ENCODE assay signal across 21 mouse cellular contexts in genomic region chr5:139208183-139208582, GRCm38 (mm10). TPM values are rescaled to one million over a fixed set of nuclear protein-coding genes. Genes with fewer than 3 reads are reported as not detected.
"Had no signal": no experiment of that assay in that cellular context is flagged by ENCODE, and none has a peak within 500 bp of the region (broad histone marks: within the 10 kb centered on the region; RNA-seq: fewer than 3 reads in every experiment).

No protein-coding gene starts in this region.

- H3K4me3 ChIP-seq: embryonic facial prominence, embryonic 10.5 days; embryonic facial prominence, embryonic 12.5 days; embryonic facial prominence, embryonic 13.5 days; embryonic facial prominence, embryonic 15.5 days; erythroblast, embryonic 14.5 days; forebrain, embryonic 10.5 days; forebrain, embryonic 12.5 days; forebrain, embryonic 13.5 days; forebrain, embryonic 15.5 days; gastrocnemius, adult 2 months; heart, adult 2 months had no signal

- H3K4me2 ChIP-seq: embryonic facial prominence, embryonic 12.5 days; embryonic facial prominence, embryonic 13.5 days; embryonic facial prominence, embryonic 15.5 days; forebrain, embryonic 12.5 days; forebrain, embryonic 13.5 days; forebrain, embryonic 15.5 days had no signal

- H3K9me3 ChIP-seq: embryonic facial prominence, embryonic 10.5 days; embryonic facial prominence, embryonic 12.5 days; embryonic facial prominence, embryonic 13.5 days; embryonic facial prominence, embryonic 15.5 days; forebrain, embryonic 10.5 days; forebrain, embryonic 12.5 days; forebrain, embryonic 13.5 days; forebrain, embryonic 15.5 days had no signal

- H3K27me3 ChIP-seq: embryonic facial prominence, embryonic 12.5 days; embryonic facial prominence, embryonic 13.5 days; embryonic facial prominence, embryonic 15.5 days; forebrain, embryonic 12.5 days; forebrain, embryonic 13.5 days; forebrain, embryonic 15.5 days had no signal

- DNase-seq: embryo, embryonic 11 days; forebrain, postnatal 0 days; gastrocnemius, adult 2 months; gastrocnemius, postnatal 10 days; gastrocnemius, postnatal 14 days; gastrocnemius, postnatal 25 days; gastrocnemius, postnatal 36 days; heart, adult 18-20 months; heart, adult 2 months had no signal

- H3K27ac ChIP-seq: embryonic facial prominence, embryonic 10.5 days; embryonic facial prominence, embryonic 12.5 days; embryonic facial prominence, embryonic 13.5 days; embryonic facial prominence, embryonic 15.5 days; forebrain, embryonic 10.5 days; forebrain, embryonic 12.5 days; forebrain, embryonic 13.5 days; forebrain, embryonic 15.5 days; gastrocnemius, adult 2 months; heart, adult 2 months had no signal

- H3K9ac ChIP-seq: embryonic facial prominence, embryonic 12.5 days; embryonic facial prominence, embryonic 13.5 days; embryonic facial prominence, embryonic 15.5 days; forebrain, embryonic 12.5 days; forebrain, embryonic 13.5 days; forebrain, embryonic 15.5 days; forebrain, postnatal 0 days had no signal

- ATAC-seq: forebrain, embryonic 13.5 days; forebrain, embryonic 14.5 days; forebrain, embryonic 15.5 days; forebrain, embryonic 16.5 days; forebrain, postnatal 0 days had no signal

- H3K36me3 ChIP-seq: forebrain, embryonic 15.5 days had no signal

RNA-seq across cellular contexts. Expression of gene Prkar1b, which starts 58.4 kb away (rescaled TPM):
- total RNA-seq: common myeloid progenitor, adult 5-6 weeks had no signal
